8 mouse cellular contexts compared by ENCODE assay signal in the genomic region with DNA sequence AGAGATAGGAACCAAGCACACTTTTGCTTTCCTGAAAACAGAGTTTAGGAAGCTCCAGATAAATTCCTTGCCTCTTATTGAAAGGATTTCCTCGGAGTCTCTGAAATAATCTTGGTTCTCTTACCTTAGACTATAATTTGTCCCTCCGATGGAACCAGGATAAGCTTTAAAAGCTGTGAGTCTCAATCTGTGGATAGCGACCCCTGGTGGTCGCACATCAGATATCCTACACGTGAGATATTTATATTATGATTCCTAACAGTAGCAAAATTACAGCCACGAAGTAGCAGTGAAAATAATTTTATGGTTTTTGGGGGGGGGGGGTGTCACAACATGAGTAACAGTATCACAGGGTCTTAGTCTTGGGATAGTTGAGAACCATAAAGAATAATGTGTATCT.
DNase-seq lines count a peak whose midpoint lies in the region; ATAC-seq and TF ChIP-seq lines count a peak whose summit lies in the region.
"Had no signal": no experiment of that assay in that cellular context is flagged by ENCODE, and none has a peak within 500 bp of the region (broad histone marks: within the 10 kb centered on the region; RNA-seq: fewer than 3 reads in every experiment).

No protein-coding gene starts in this region.

- no peaks in the 10 kb centered on the region for H3K27me3 ChIP-seq in intestine, postnatal 0 days (replicated peaks; ENCODE audit: control insufficient read depth, insufficient read depth, low read length)
- no peaks in the 10 kb centered on the region for H3K27me3 ChIP-seq in intestine, embryonic 15.5 days (replicated peaks)
- H3K27me3 ChIP-seq: embryonic facial prominence, embryonic 13.5 days had no signal

- H3K9ac ChIP-seq in intestine, postnatal 0 days (ENCODE audit: low read depth, low read length) = no peak overlapping the region
- H3K9ac ChIP-seq in intestine, embryonic 15.5 days = no peak overlapping the region
- H3K9ac ChIP-seq: embryonic facial prominence, embryonic 13.5 days had no signal

- no peaks in the 10 kb centered on the region for H3K9me3 ChIP-seq in intestine, postnatal 0 days (ENCODE audit: control insufficient read depth)
- H3K9me3 ChIP-seq in intestine, embryonic 15.5 days = no peaks in the 10 kb centered on the region
- H3K9me3 ChIP-seq: embryonic facial prominence, embryonic 13.5 days had no signal

- TF ChIP-seq POLR2A in cortical plate, adult 2 months (IDR thresholded peaks at IDR 0.05; ENCODE audit: extremely low read depth, insufficient read depth, low read length) = no peak

- peak; percentile 78 for TF ChIP-seq CTCF in intestine, postnatal 0 days (IDR thresholded peaks at IDR 0.05; ENCODE audit: low read depth)
- peak; percentile 44; the same call in 1 of the 2 replicates for TF ChIP-seq CTCF in cortical plate, adult 2 months (IDR thresholded peaks at IDR 0.05; ENCODE audit: extremely low read depth, insufficient read depth, low read length)

- no peaks in the 10 kb centered on the region for H3K36me3 ChIP-seq in intestine, postnatal 0 days (ENCODE audit: control insufficient read depth, insufficient read depth)
- 0 out of 2 replicates have a peak, but pooled peaks cover 4% of the 10 kb centered on the region for H3K36me3 ChIP-seq in intestine, embryonic 15.5 days

- ATAC-seq in intestine, postnatal 0 days = no peak
- ATAC-seq in intestine, embryonic 15.5 days = no peak
- 0 out of 2 replicates have a peak, but pooled peaks have one; percentile 62 for ATAC-seq in megakaryocyte-erythroid progenitor cell, adult 5-6 weeks (replicated peaks; ENCODE audit: low FRiP score, low TSS enrichment, poor library complexity, severe bottlenecking)

- no peaks in the 10 kb centered on the region for H3K4me1 ChIP-seq in intestine, postnatal 0 days (replicated peaks; ENCODE audit: control insufficient read depth, insufficient read depth, low read length)
- no peaks in the 10 kb centered on the region for H3K4me1 ChIP-seq in intestine, embryonic 15.5 days (replicated peaks)
- H3K4me1 ChIP-seq in cortical plate, adult 2 months (ENCODE audit: control insufficient read depth, insufficient read depth, low read length) = peaks cover 2% of the 10 kb centered on the region
- H3K4me1 ChIP-seq: embryonic facial prominence, embryonic 13.5 days had no signal

- WGBS in intestine, postnatal 0 days = 23% methylated on average over 6 of the region's 6 CpGs
- WGBS in intestine, embryonic 15.5 days = 26% methylated on average over 6 of the region's 6 CpGs

- no peak overlapping the region for H3K4me3 ChIP-seq in intestine, postnatal 0 days (ENCODE audit: low read depth, low read length)
- H3K4me3 ChIP-seq in intestine, embryonic 15.5 days (replicated peaks) = no peak overlapping the region
- no peak overlapping the region for H3K4me3 ChIP-seq in cortical plate, adult 2 months (ENCODE audit: insufficient read depth, low read length)
- H3K4me3 ChIP-seq: embryonic facial prominence, embryonic 13.5 days had no signal

- peak; percentile 36 for DNase-seq in urinary bladder, postnatal 25 days (ENCODE audit: low spot score)
- no peak for DNase-seq in urinary bladder, postnatal 4 days (ENCODE audit: low spot score in 2 of 2)
- DNase-seq in urinary bladder, postnatal 10 days (ENCODE audit: low spot score) = no peak

- no peak overlapping the region for H3K4me2 ChIP-seq in intestine, postnatal 0 days (replicated peaks; ENCODE audit: low read depth)
- H3K4me2 ChIP-seq in intestine, embryonic 15.5 days (replicated peaks) = no peak overlapping the region
- H3K4me2 ChIP-seq: embryonic facial prominence, embryonic 13.5 days had no signal

- H3K27ac ChIP-seq in intestine, postnatal 0 days (ENCODE audit: low read depth, low read length) = no peak overlapping the region
- H3K27ac ChIP-seq in intestine, embryonic 15.5 days = no peak overlapping the region
- H3K27ac ChIP-seq in cortical plate, adult 2 months (ENCODE audit: insufficient read depth, low read length) = no peak overlapping the region
- H3K27ac ChIP-seq: embryonic facial prominence, embryonic 13.5 days had no signal
